ENCODE assay signal across 8 mouse cellular contexts in genomic region chr5:140418489-140419441, GRCm38 (mm10). TPM values are rescaled to one million over a fixed set of nuclear protein-coding genes. Genes with fewer than 3 reads are reported as not detected.
DNase-seq lines count a peak whose midpoint lies in the region; ATAC-seq and TF ChIP-seq lines count a peak whose summit lies in the region.

Eif3b (plus strand) TSS chr5:140419328.

- peak; percentile 97 for DNase-seq in A20 (ENCODE audit: low read depth, low spot score)
- DNase-seq in heart, adult 9 months (ENCODE audit: low spot score in 2 of 2) = peak; percentile 87 to 93
- peak; percentile 75 to 85 for DNase-seq in monocyte, adult 2 months (ENCODE audit: low read depth in 1 of 2, low spot score in 2 of 2)
- peak; percentile 87 to 89 for DNase-seq in spleen, postnatal 36 days (ENCODE audit: low spot score in 2 of 2)

- peak within 1 kb of the TSS; percentile 75 for H3K4me3 ChIP-seq in bone marrow macrophage, adult 2 months (ENCODE audit: insufficient read depth, low read length)
- peak within 1 kb of the TSS; percentile 89 for H3K4me3 ChIP-seq in embryonic fibroblast, embryonic 13.5 days (ENCODE audit: insufficient read depth, low read length)
- H3K4me3 ChIP-seq in kidney, embryonic 14.5 days (ENCODE audit: low read length) = peak within 1 kb of the TSS; percentile 97
- peak within 1 kb of the TSS; percentile 86 for H3K4me3 ChIP-seq in limb, embryonic 15.5 days

- no peaks in the 10 kb centered on the region for H3K27me3 ChIP-seq in kidney, embryonic 14.5 days (ENCODE audit: control insufficient read depth, insufficient read depth, low read length)
- H3K27me3 ChIP-seq in limb, embryonic 15.5 days = no peaks in the 10 kb centered on the region

- ATAC-seq in kidney, embryonic 14.5 days (ENCODE audit: low FRiP score, low TSS enrichment) = peak; percentile 92
- ATAC-seq in limb, embryonic 15.5 days (ENCODE audit: insufficient number of reproducible peaks, low FRiP score, low TSS enrichment, low read depth) = peak; percentile 82

- peaks cover 45% of the 10 kb centered on the region for H3K4me1 ChIP-seq in bone marrow macrophage, adult 2 months (ENCODE audit: control insufficient read depth, insufficient read depth, low read length)
- no peaks in the 10 kb centered on the region for H3K4me1 ChIP-seq in embryonic fibroblast, embryonic 13.5 days (ENCODE audit: control insufficient read depth, insufficient read depth, low read length)
- H3K4me1 ChIP-seq in kidney, embryonic 14.5 days (ENCODE audit: control insufficient read depth, insufficient read depth, low read length) = peaks cover 8% of the 10 kb centered on the region
- H3K4me1 ChIP-seq in limb, embryonic 15.5 days = peaks cover 19% of the 10 kb centered on the region

- peak within 1 kb of the TSS; percentile 97 for H3K9ac ChIP-seq in kidney, embryonic 14.5 days (ENCODE audit: low read depth, low read length)
- H3K9ac ChIP-seq in limb, embryonic 15.5 days = peak within 1 kb of the TSS; percentile 92

- peak within 1 kb of the TSS; percentile 83 for H3K4me2 ChIP-seq in kidney, embryonic 14.5 days (replicated peaks; ENCODE audit: low read depth, low read length)
- H3K4me2 ChIP-seq in limb, embryonic 15.5 days = peak within 1 kb of the TSS; percentile 63

- peaks cover 6% of the 10 kb centered on the region; the same call in 1 of the 2 replicates for H3K36me3 ChIP-seq in kidney, embryonic 14.5 days (ENCODE audit: control insufficient read depth, insufficient read depth, low read length)
- H3K36me3 ChIP-seq in limb, embryonic 15.5 days = peaks cover 13% of the 10 kb centered on the region

- H3K27ac ChIP-seq in bone marrow macrophage, adult 2 months (ENCODE audit: insufficient read depth, low read depth, low read length) = peak within 1 kb of the TSS; percentile 80
- H3K27ac ChIP-seq in embryonic fibroblast, embryonic 13.5 days (ENCODE audit: insufficient read depth, low read length) = peak within 1 kb of the TSS; percentile 89
- peak within 1 kb of the TSS; percentile 85 for H3K27ac ChIP-seq in kidney, embryonic 14.5 days (ENCODE audit: low read depth, low read length)
- peak within 1 kb of the TSS; percentile 98 for H3K27ac ChIP-seq in limb, embryonic 15.5 days

- TF ChIP-seq CTCF in bone marrow macrophage, adult 2 months (IDR thresholded peaks at IDR 0.05; ENCODE audit: low read depth, low read length) = no peak
- TF ChIP-seq CTCF in embryonic fibroblast, embryonic 13.5 days (IDR thresholded peaks at IDR 0.05; ENCODE audit: borderline replicate concordance, insufficient read depth, low read length) = no peak

- peak; percentile 22; the same call in 1 of the 2 replicates for TF ChIP-seq POLR2A in bone marrow macrophage, adult 2 months (IDR thresholded peaks at IDR 0.05; ENCODE audit: borderline replicate concordance, low read depth, low read length)
- peak; percentile 94 for TF ChIP-seq POLR2A in embryonic fibroblast, embryonic 13.5 days (IDR thresholded peaks at IDR 0.05; ENCODE audit: low read depth, low read length)

- under 1% methylated on average over 62 of the region's 65 CpGs for WGBS in kidney, embryonic 14.5 days
- WGBS in limb, embryonic 15.5 days = under 1% methylated on average over 65 of the region's 65 CpGs

- H3K9me3 ChIP-seq in kidney, embryonic 14.5 days (ENCODE audit: control insufficient read depth, low read length) = no peaks in the 10 kb centered on the region
- H3K9me3 ChIP-seq in limb, embryonic 15.5 days = no peaks in the 10 kb centered on the region

RNA-seq across cellular contexts. Expression of gene Eif3b, which starts in this region (rescaled TPM):
- polyA plus RNA-seq in bone marrow macrophage, adult 2 months (2012; ENCODE audit: insufficient read depth, insufficient read length, missing spikeins) = 80.1 and 87.0 TPM in 2 replicates
- polyA plus RNA-seq in embryonic fibroblast, embryonic 13.5 days (2011; ENCODE audit: insufficient read length, low read depth, missing spikeins) = 149 and 201 TPM in 2 replicates
- 139 and 188 TPM in 2 replicates for polyA plus RNA-seq in kidney, embryonic 14.5 days (2014; fragmentation: Nextera tagmentation; extraction: Ambion mirVana)
- 94.2 and 104 TPM in 2 replicates for polyA plus RNA-seq in limb, embryonic 15.5 days (2015; fragmentation: Nextera tagmentation; extraction: Ambion mirVana)

Comparison
In these comparisons a context has a peak if more than half of its experiments do, and no peak if none do; other contexts are left out.
1. Peak in every context shown above with its lines: DNase-seq, ATAC-seq, H3K4me3 ChIP-seq and H3K27ac ChIP-seq.